Mouse (Mus musculus): ENCODE measurements at regions not wholly inside any gene's neighbourhood (a gene's known extent, or its start where the extent isn't known, plus 50 kb on each side); places are given as distances from the start of the nearest gene placed in this dataset.

- Histone ChIP-seq H3K9ac (ENCODE audit: low read depth, low read length) (no peak overlapping the region), H3K4me2 (replicated peaks; ENCODE audit: low read depth, low read length) (no peak overlapping the region), H3K9me3 (ENCODE audit: control insufficient read depth, low read length) (no peaks in the 10 kb centered on the region), H3K27ac (ENCODE audit: low read depth, low read length) (no peak overlapping the region), H3K36me3 (ENCODE audit: control insufficient read depth, insufficient read depth, low read length) (no peaks in the 10 kb centered on the region), H3K4me1 (replicated peaks; ENCODE audit: control insufficient read depth, insufficient read depth, low read length) (no peaks in the 10 kb centered on the region), H3K27me3 (ENCODE audit: control insufficient read depth, insufficient read depth, low read length) (no peaks in the 10 kb centered on the region), H3K4me3 (ENCODE audit: low read depth, low read length) (no peak overlapping the region)
- ATAC-seq (ENCODE audit: low FRiP score) (no peak), DNase-seq (ENCODE audit: low spot score) (no peak)
- 94% methylated on average over 7 of the region's 7 CpGs for WGBS
These were observed 193.2 kb downstream of the Actr3 start for GRCm38 (mm10) chr1:125242345-125242744.

- WGBS, result 96% methylated on average over 1 of the region's 1 CpGs
- no peak overlapping the region for H3K4me3 ChIP-seq (ENCODE audit: low read depth, low read length)
- H3K4me2 ChIP-seq (replicated peaks; ENCODE audit: low read depth, low read length), result no peak overlapping the region
- H3K9me3 ChIP-seq (ENCODE audit: control insufficient read depth, low read length), result no peaks in the 10 kb centered on the region
- H3K4me1 ChIP-seq (replicated peaks; ENCODE audit: control insufficient read depth, insufficient read depth, low read length), result no peaks in the 10 kb centered on the region
- H3K9ac ChIP-seq (ENCODE audit: low read depth, low read length), result no peak overlapping the region
- H3K36me3 ChIP-seq (ENCODE audit: control insufficient read depth, insufficient read depth, low read length), result no peaks in the 10 kb centered on the region
- no peaks in the 10 kb centered on the region for H3K27me3 ChIP-seq (ENCODE audit: control insufficient read depth, insufficient read depth, low read length)
- DNase-seq (ENCODE audit: low spot score) (no peak), ATAC-seq (ENCODE audit: low FRiP score) (no peak)
- H3K27ac ChIP-seq (ENCODE audit: low read depth, low read length), result no peak overlapping the region
These were observed 193.8 kb downstream of the Actr3 start for GRCm38 (mm10) chr1:125241717-125242116.

- Histone ChIP-seq H3K4me1 (replicated peaks; ENCODE audit: control insufficient read depth, insufficient read depth, low read length) (no peaks in the 10 kb centered on the region), H3K4me3 (ENCODE audit: low read depth, low read length) (no peak overlapping the region), H3K4me2 (replicated peaks; ENCODE audit: low read depth, low read length) (no peak overlapping the region), H3K36me3 (ENCODE audit: control insufficient read depth, insufficient read depth, low read length) (no peaks in the 10 kb centered on the region), H3K9ac (ENCODE audit: low read depth, low read length) (no peak overlapping the region), H3K9me3 (ENCODE audit: control insufficient read depth, low read length) (no peaks in the 10 kb centered on the region), H3K27me3 (ENCODE audit: control insufficient read depth, insufficient read depth, low read length) (no peaks in the 10 kb centered on the region), H3K27ac (ENCODE audit: low read depth, low read length) (no peak overlapping the region)
- no peak for DNase-seq (ENCODE audit: low spot score)
- WGBS, result 80% methylated on average over 3 of the region's 3 CpGs
- ATAC-seq (ENCODE audit: low FRiP score), result no peak
These were observed 197.9 kb downstream of the Actr3 start for GRCm38 (mm10) chr1:125237595-125237988.

- WGBS, result 89% methylated on average over 10 of the region's 10 CpGs
- no peak overlapping the region for H3K9ac ChIP-seq (ENCODE audit: low read depth, low read length)
- ATAC-seq (ENCODE audit: low FRiP score) (no peak), DNase-seq (ENCODE audit: low spot score) (no peak)
- no peaks in the 10 kb centered on the region for H3K9me3 ChIP-seq (ENCODE audit: control insufficient read depth, low read length)
- no peaks in the 10 kb centered on the region for H3K4me1 ChIP-seq (replicated peaks; ENCODE audit: control insufficient read depth, insufficient read depth, low read length)
- H3K4me3 ChIP-seq (ENCODE audit: low read depth, low read length), result no peak overlapping the region
- no peaks in the 10 kb centered on the region for H3K36me3 ChIP-seq (ENCODE audit: control insufficient read depth, insufficient read depth, low read length)
- no peak overlapping the region for H3K4me2 ChIP-seq (replicated peaks; ENCODE audit: low read depth, low read length)
- no peak overlapping the region for H3K27ac ChIP-seq (ENCODE audit: low read depth, low read length)
- H3K27me3 ChIP-seq (ENCODE audit: control insufficient read depth, insufficient read depth, low read length), result no peaks in the 10 kb centered on the region
These were observed 198.5 kb downstream of the Actr3 start for GRCm38 (mm10) chr1:125236948-125237594.

GRCm38 (mm10) chr1:125234747-125235146, 200.8 kb downstream of the Actr3 start:
- Histone ChIP-seq H3K4me2 (replicated peaks; ENCODE audit: low read depth, low read length) (no peak overlapping the region), H3K36me3 (ENCODE audit: control insufficient read depth, insufficient read depth, low read length) (no peaks in the 10 kb centered on the region), H3K4me1 (replicated peaks; ENCODE audit: control insufficient read depth, insufficient read depth, low read length) (no peaks in the 10 kb centered on the region), H3K9me3 (ENCODE audit: control insufficient read depth, low read length) (no peaks in the 10 kb centered on the region), H3K9ac (ENCODE audit: low read depth, low read length) (no peak overlapping the region), H3K4me3 (ENCODE audit: low read depth, low read length) (no peak overlapping the region), H3K27me3 (ENCODE audit: control insufficient read depth, insufficient read depth, low read length) (no peaks in the 10 kb centered on the region), H3K27ac (ENCODE audit: low read depth, low read length) (no peak overlapping the region)
- DNase-seq (ENCODE audit: low spot score) (no peak), ATAC-seq (ENCODE audit: low FRiP score) (no peak)
- WGBS, result 84% methylated on average over 2 of the region's 2 CpGs

- no peaks in the 10 kb centered on the region for H3K36me3 ChIP-seq (ENCODE audit: control insufficient read depth, insufficient read depth, low read length)
- DNase-seq (ENCODE audit: low spot score) (no peak), ATAC-seq (ENCODE audit: low FRiP score) (no peak)
- no peak overlapping the region for H3K4me2 ChIP-seq (replicated peaks; ENCODE audit: low read depth, low read length)
- WGBS, result 89% methylated on average over 10 of the region's 10 CpGs
- H3K27ac ChIP-seq (ENCODE audit: low read depth, low read length), result no peak overlapping the region
- no peak overlapping the region for H3K4me3 ChIP-seq (ENCODE audit: low read depth, low read length)
- no peak overlapping the region for H3K9ac ChIP-seq (ENCODE audit: low read depth, low read length)
- H3K9me3 ChIP-seq (ENCODE audit: control insufficient read depth, low read length), result no peaks in the 10 kb centered on the region
- no peaks in the 10 kb centered on the region for H3K27me3 ChIP-seq (ENCODE audit: control insufficient read depth, insufficient read depth, low read length)
- H3K4me1 ChIP-seq (replicated peaks; ENCODE audit: control insufficient read depth, insufficient read depth, low read length), result no peaks in the 10 kb centered on the region
These were observed 212.2 kb downstream of the Actr3 start for GRCm38 (mm10) chr1:125223370-125223769.

- no peak overlapping the region for H3K4me2 ChIP-seq (replicated peaks; ENCODE audit: low read depth, low read length)
- no peak overlapping the region for H3K4me3 ChIP-seq (ENCODE audit: low read depth, low read length)
- ATAC-seq (ENCODE audit: low FRiP score) (peak; percentile 54; the same call in 1 of the 2 replicates), DNase-seq (ENCODE audit: low spot score) (no peak)
- no peaks in the 10 kb centered on the region for H3K9me3 ChIP-seq (ENCODE audit: control insufficient read depth, low read length)
- no peaks in the 10 kb centered on the region for H3K27me3 ChIP-seq (ENCODE audit: control insufficient read depth, insufficient read depth, low read length)
- no peak overlapping the region for H3K9ac ChIP-seq (ENCODE audit: low read depth, low read length)
- 75% methylated on average over 6 of the region's 6 CpGs for WGBS
- no peak overlapping the region for H3K27ac ChIP-seq (ENCODE audit: low read depth, low read length)
- H3K4me1 ChIP-seq (replicated peaks; ENCODE audit: control insufficient read depth, insufficient read depth, low read length), result no peaks in the 10 kb centered on the region
- H3K36me3 ChIP-seq (ENCODE audit: control insufficient read depth, insufficient read depth, low read length), result no peaks in the 10 kb centered on the region
These were observed 219.3 kb downstream of the Actr3 start for GRCm38 (mm10) chr1:125216192-125216591.

GRCm38 (mm10) chr1:125187091-125187490, 248.4 kb downstream of the Actr3 start:
- no peak overlapping the region for H3K27ac ChIP-seq (ENCODE audit: low read depth, low read length)
- H3K9me3 ChIP-seq (ENCODE audit: control insufficient read depth, low read length), result no peaks in the 10 kb centered on the region
- H3K4me1 ChIP-seq (replicated peaks; ENCODE audit: control insufficient read depth, insufficient read depth, low read length), result no peaks in the 10 kb centered on the region
- no peaks in the 10 kb centered on the region for H3K27me3 ChIP-seq (ENCODE audit: control insufficient read depth, insufficient read depth, low read length)
- no peak for DNase-seq (ENCODE audit: low spot score)
- H3K4me3 ChIP-seq (ENCODE audit: low read depth, low read length), result no peak overlapping the region
- 86% methylated on average over 1 of the region's 1 CpGs for WGBS
- H3K36me3 ChIP-seq (ENCODE audit: control insufficient read depth, insufficient read depth, low read length), result no peaks in the 10 kb centered on the region
- H3K4me2 ChIP-seq (replicated peaks; ENCODE audit: low read depth, low read length), result no peak overlapping the region
- no peak for ATAC-seq (ENCODE audit: low FRiP score)
- no peak overlapping the region for H3K9ac ChIP-seq (ENCODE audit: low read depth, low read length)

GRCm38 (mm10) chr1:125176124-125176937, 259.2 kb downstream of the Actr3 start:
- DNase-seq (ENCODE audit: low spot score), result no peak
- Histone ChIP-seq H3K4me1 (replicated peaks; ENCODE audit: control insufficient read depth, insufficient read depth, low read length) (no peaks in the 10 kb centered on the region), H3K27me3 (ENCODE audit: control insufficient read depth, insufficient read depth, low read length) (no peaks in the 10 kb centered on the region), H3K4me2 (replicated peaks; ENCODE audit: low read depth, low read length) (no peak overlapping the region), H3K9ac (ENCODE audit: low read depth, low read length) (no peak overlapping the region), H3K36me3 (ENCODE audit: control insufficient read depth, insufficient read depth, low read length) (no peaks in the 10 kb centered on the region), H3K27ac (ENCODE audit: low read depth, low read length) (no peak overlapping the region), H3K4me3 (ENCODE audit: low read depth, low read length) (no peak overlapping the region), H3K9me3 (ENCODE audit: control insufficient read depth, low read length) (no peaks in the 10 kb centered on the region)
- WGBS, result 92% methylated on average over 15 of the region's 15 CpGs
- no peak for ATAC-seq (ENCODE audit: low FRiP score)
